Mouse (Mus musculus): ENCODE measurements at regions not wholly inside any gene's neighbourhood (a gene's known extent, or its start where the extent isn't known, plus 50 kb on each side); places are given as distances from the start of the nearest gene placed in this dataset.

GRCm38 (mm10) chr14:106008951-106009350 lies 97.0 kb upstream of the Trim52 start:
- no peak overlapping the region for H3K4me2 ChIP-seq
- no peak for ATAC-seq (ENCODE audit: insufficient number of reproducible peaks, insufficient read depth, low FRiP score, low TSS enrichment, low read depth)
- WGBS = 79% methylated on average over 3 of the region's 3 CpGs
- H3K9me3 ChIP-seq = no peaks in the 10 kb centered on the region
- no peak overlapping the region for H3K27ac ChIP-seq
- H3K4me3 ChIP-seq (replicated peaks) = no peak overlapping the region
- no peaks in the 10 kb centered on the region for H3K27me3 ChIP-seq
- H3K36me3 ChIP-seq = no peaks in the 10 kb centered on the region
- no peaks in the 10 kb centered on the region for H3K4me1 ChIP-seq (replicated peaks)
- no peak overlapping the region for H3K9ac ChIP-seq (replicated peaks)

- Histone ChIP-seq H3K9me3 (no peaks in the 10 kb centered on the region), H3K27ac (no peak overlapping the region), H3K9ac (replicated peaks) (no peak overlapping the region), H3K27me3 (no peaks in the 10 kb centered on the region), H3K4me3 (replicated peaks) (no peak overlapping the region), H3K4me2 (no peak overlapping the region), H3K4me1 (replicated peaks) (no peaks in the 10 kb centered on the region), H3K36me3 (no peaks in the 10 kb centered on the region)
- ATAC-seq (ENCODE audit: insufficient number of reproducible peaks, insufficient read depth, low FRiP score, low TSS enrichment, low read depth) = no peak
- WGBS = 93% methylated on average over 6 of the region's 6 CpGs
Measured at GRCm38 (mm10) chr14:106010961-106011360, 95.0 kb upstream of the Trim52 start.

GRCm38 (mm10) chr14:106011991-106012427 lies 94.0 kb upstream of the Trim52 start:
- 84% methylated on average over 6 of the region's 6 CpGs for WGBS

GRCm38 (mm10) chr14:106022806-106023205 lies 83.2 kb upstream of the Trim52 start:
- H3K4me3 ChIP-seq (replicated peaks) = no peak overlapping the region
- H3K9ac ChIP-seq (replicated peaks) = no peak overlapping the region
- no peaks in the 10 kb centered on the region for H3K9me3 ChIP-seq
- H3K4me1 ChIP-seq (replicated peaks) = peaks cover 7% of the 10 kb centered on the region; the same call in 1 of the 2 replicates
- ATAC-seq (ENCODE audit: insufficient number of reproducible peaks, insufficient read depth, low FRiP score, low TSS enrichment, low read depth) = no peak
- H3K27me3 ChIP-seq = no peaks in the 10 kb centered on the region
- no peak overlapping the region for H3K4me2 ChIP-seq
- WGBS = 84% methylated on average over 7 of the region's 7 CpGs
- H3K36me3 ChIP-seq = no peaks in the 10 kb centered on the region
- H3K27ac ChIP-seq = no peak overlapping the region

More at GRCm38 (mm10) chr14:106011991-106012427, 94.0 kb upstream of the Trim52 start:
- Histone ChIP-seq H3K27ac (no peak overlapping the region), H3K9me3 (no peaks in the 10 kb centered on the region), H3K9ac (replicated peaks) (no peak overlapping the region), H3K4me3 (replicated peaks) (no peak overlapping the region), H3K4me1 (replicated peaks) (no peaks in the 10 kb centered on the region), H3K4me2 (no peak overlapping the region), H3K36me3 (no peaks in the 10 kb centered on the region), H3K27me3 (no peaks in the 10 kb centered on the region)
- ATAC-seq (ENCODE audit: insufficient number of reproducible peaks, insufficient read depth, low FRiP score, low TSS enrichment, low read depth) = no peak

GRCm38 (mm10) chr14:106026815-106027214 lies 79.2 kb upstream of the Trim52 start:
- WGBS = 66% methylated on average over 4 of the region's 4 CpGs
- peaks cover 7% of the 10 kb centered on the region; the same call in 1 of the 2 replicates for H3K4me1 ChIP-seq (replicated peaks)
- no peak for ATAC-seq (ENCODE audit: insufficient number of reproducible peaks, insufficient read depth, low FRiP score, low TSS enrichment, low read depth)

GRCm38 (mm10) chr14:106027686-106028085 lies 78.3 kb upstream of the Trim52 start:
- 88% methylated on average over 5 of the region's 5 CpGs for WGBS
- Histone ChIP-seq H3K9me3 (peaks cover 13% of the 10 kb centered on the region; the same call in 1 of the 2 replicates), H3K4me1 (replicated peaks) (peaks cover 7% of the 10 kb centered on the region; the same call in 1 of the 2 replicates), H3K27me3 (no peaks in the 10 kb centered on the region), H3K4me2 (no peak overlapping the region), H3K9ac (replicated peaks) (no peak overlapping the region), H3K36me3 (no peaks in the 10 kb centered on the region), H3K27ac (no peak overlapping the region), H3K4me3 (replicated peaks) (no peak overlapping the region)
- no peak for ATAC-seq (ENCODE audit: insufficient number of reproducible peaks, insufficient read depth, low FRiP score, low TSS enrichment, low read depth)

More at GRCm38 (mm10) chr14:106026815-106027214, 79.2 kb upstream of the Trim52 start:
- no peak overlapping the region for H3K4me3 ChIP-seq (replicated peaks)
- H3K9me3 ChIP-seq = peaks cover 13% of the 10 kb centered on the region; the same call in 1 of the 2 replicates
- H3K27me3 ChIP-seq = no peaks in the 10 kb centered on the region
- no peak overlapping the region for H3K27ac ChIP-seq
- H3K9ac ChIP-seq (replicated peaks) = no peak overlapping the region
- H3K4me2 ChIP-seq = no peak overlapping the region
- no peaks in the 10 kb centered on the region for H3K36me3 ChIP-seq

- WGBS = 93% methylated on average over 1 of the region's 1 CpGs
- no peak for ATAC-seq (ENCODE audit: insufficient number of reproducible peaks, insufficient read depth, low FRiP score, low TSS enrichment, low read depth)
- H3K4me2 ChIP-seq = no peak overlapping the region
Measured at GRCm38 (mm10) chr14:106031094-106031493, 74.9 kb upstream of the Trim52 start.

GRCm38 (mm10) chr14:106033793-106034192 lies 72.2 kb upstream of the Trim52 start:
- no peak overlapping the region for H3K4me2 ChIP-seq
- no peak overlapping the region for H3K27ac ChIP-seq
- no peak overlapping the region for H3K9ac ChIP-seq (replicated peaks)
- H3K9me3 ChIP-seq = peaks cover 5% of the 10 kb centered on the region; the same call in 1 of the 2 replicates
- H3K27me3 ChIP-seq = no peaks in the 10 kb centered on the region
- no peak overlapping the region for H3K4me3 ChIP-seq (replicated peaks)
- ATAC-seq (ENCODE audit: insufficient number of reproducible peaks, insufficient read depth, low FRiP score, low TSS enrichment, low read depth) = no peak
- WGBS = 79% methylated on average over 2 of the region's 2 CpGs
- H3K36me3 ChIP-seq = no peaks in the 10 kb centered on the region
- H3K4me1 ChIP-seq (replicated peaks) = no peaks in the 10 kb centered on the region

More at GRCm38 (mm10) chr14:106031094-106031493, 74.9 kb upstream of the Trim52 start:
- no peak overlapping the region for H3K9ac ChIP-seq (replicated peaks)
- no peak overlapping the region for H3K27ac ChIP-seq
- H3K27me3 ChIP-seq = no peaks in the 10 kb centered on the region
- H3K9me3 ChIP-seq = peaks cover 13% of the 10 kb centered on the region; the same call in 1 of the 2 replicates
- H3K36me3 ChIP-seq = no peaks in the 10 kb centered on the region
- H3K4me1 ChIP-seq (replicated peaks) = peaks cover 7% of the 10 kb centered on the region; the same call in 1 of the 2 replicates
- H3K4me3 ChIP-seq (replicated peaks) = no peak overlapping the region

GRCm38 (mm10) chr14:106034933-106035665 lies 70.9 kb upstream of the Trim52 start:
- Histone ChIP-seq H3K4me1 (replicated peaks) (no peaks in the 10 kb centered on the region), H3K9me3 (no peaks in the 10 kb centered on the region), H3K27me3 (no peaks in the 10 kb centered on the region), H3K36me3 (no peaks in the 10 kb centered on the region), H3K27ac (no peak overlapping the region), H3K9ac (replicated peaks) (no peak overlapping the region), H3K4me2 (no peak overlapping the region), H3K4me3 (replicated peaks) (no peak overlapping the region)
- WGBS = 89% methylated on average over 10 of the region's 10 CpGs
- ATAC-seq (ENCODE audit: insufficient number of reproducible peaks, insufficient read depth, low FRiP score, low TSS enrichment, low read depth) = no peak

GRCm38 (mm10) chr14:106044274-106044673 lies 61.7 kb upstream of the Trim52 start:
- Histone ChIP-seq H3K9ac (replicated peaks) (no peak overlapping the region), H3K4me3 (replicated peaks) (no peak overlapping the region), H3K36me3 (no peaks in the 10 kb centered on the region), H3K4me2 (no peak overlapping the region), H3K9me3 (no peaks in the 10 kb centered on the region), H3K4me1 (replicated peaks) (no peaks in the 10 kb centered on the region), H3K27me3 (no peaks in the 10 kb centered on the region), H3K27ac (no peak overlapping the region)
- 93% methylated on average over 1 of the region's 1 CpGs for WGBS
- ATAC-seq (ENCODE audit: insufficient number of reproducible peaks, insufficient read depth, low FRiP score, low TSS enrichment, low read depth) = no peak

GRCm38 (mm10) chr14:106050231-106050630 lies 55.8 kb upstream of the Trim52 start:
- Histone ChIP-seq H3K27ac (no peak overlapping the region), H3K36me3 (no peaks in the 10 kb centered on the region), H3K27me3 (no peaks in the 10 kb centered on the region), H3K4me1 (replicated peaks) (no peaks in the 10 kb centered on the region), H3K9me3 (no peaks in the 10 kb centered on the region), H3K4me2 (no peak overlapping the region), H3K4me3 (replicated peaks) (no peak overlapping the region), H3K9ac (replicated peaks) (no peak overlapping the region)
- ATAC-seq (ENCODE audit: insufficient number of reproducible peaks, insufficient read depth, low FRiP score, low TSS enrichment, low read depth) = no peak
- 89% methylated on average over 1 of the region's 1 CpGs for WGBS

All from limb, embryonic 12.5 days (tissue).